Mouse (Mus musculus): ENCODE measurements around the gene Cbfa2t2.

Cbfa2t2 gene

GRCm38 (mm10) chr2:154436458-154437190, at the start of gene Cbfa2t2:
Gene Cbfa2t2 (plus strand): TSS chr2:154436481.
- no peak for DNase-seq (ENCODE audit: low spot score)

DNA sequence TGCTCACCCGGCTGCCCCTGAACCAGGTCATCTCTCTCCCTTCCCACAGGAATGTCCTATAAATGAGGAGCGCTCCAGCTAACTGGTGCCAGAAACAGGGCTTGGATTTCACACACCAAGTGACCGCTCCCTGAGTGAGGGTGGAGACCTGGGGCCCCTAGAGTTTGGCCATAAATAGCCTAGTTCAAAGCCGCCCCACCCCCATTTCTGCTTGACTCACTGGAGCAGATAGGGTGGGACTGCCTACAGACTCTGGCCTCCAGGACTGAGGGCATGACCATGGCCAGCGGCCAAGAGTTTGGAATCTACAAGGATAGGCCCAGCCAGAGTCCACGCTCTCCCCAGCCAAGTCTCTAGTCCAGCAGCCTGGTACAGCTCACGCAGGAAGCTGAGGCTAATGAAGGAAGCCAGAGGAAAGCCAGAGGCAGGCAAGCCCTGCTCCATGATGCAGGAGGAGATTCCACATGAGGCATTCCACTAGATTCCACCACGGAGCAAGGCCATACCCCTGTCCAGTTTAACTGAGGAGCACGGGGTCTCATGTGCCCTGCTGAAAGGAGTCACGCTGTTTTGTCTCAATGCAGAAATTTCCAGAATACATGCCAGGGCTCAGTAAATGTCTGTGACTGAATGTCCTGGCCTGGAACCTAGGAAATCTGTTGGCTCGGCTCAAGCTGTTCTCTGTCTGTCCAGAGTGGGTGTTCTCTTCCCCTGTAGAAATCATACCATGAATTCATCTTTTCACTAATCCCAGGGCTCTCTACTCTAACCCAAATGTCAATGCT, 45.9 kb upstream of the Cbfa2t2 start:
- DNase-seq (ENCODE audit: low spot score), result no peak

GRCm38 (mm10) chr2:154394602-154395001, 41.7 kb upstream of the Cbfa2t2 start:
- DNase-seq (ENCODE audit: low spot score), result no peak

GRCm38 (mm10) chr2:154396529-154396928, 39.8 kb upstream of the Cbfa2t2 start:
- DNase-seq (ENCODE audit: low spot score), result no peak

DNA sequence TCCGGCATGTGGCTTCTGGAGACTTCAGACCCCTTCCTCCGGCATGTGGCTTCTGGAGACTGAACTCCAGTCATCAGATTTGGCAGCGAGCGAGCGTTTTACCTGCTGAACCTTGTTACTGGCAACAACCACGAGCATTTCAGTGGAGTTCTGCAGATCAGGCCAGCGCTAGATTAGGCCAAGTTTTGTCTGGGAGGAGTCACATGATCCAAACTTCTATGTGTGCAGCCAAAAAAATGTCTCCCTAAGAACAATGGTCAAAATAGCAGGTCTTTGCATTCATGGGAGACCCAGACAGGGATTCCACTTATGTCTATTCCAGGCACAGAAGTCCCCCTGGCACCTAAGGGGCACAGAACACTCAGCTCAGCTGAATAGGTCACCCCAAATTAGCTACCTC, 38.0 kb upstream of the Cbfa2t2 start:
- no peak for DNase-seq (ENCODE audit: low spot score)

DNA sequence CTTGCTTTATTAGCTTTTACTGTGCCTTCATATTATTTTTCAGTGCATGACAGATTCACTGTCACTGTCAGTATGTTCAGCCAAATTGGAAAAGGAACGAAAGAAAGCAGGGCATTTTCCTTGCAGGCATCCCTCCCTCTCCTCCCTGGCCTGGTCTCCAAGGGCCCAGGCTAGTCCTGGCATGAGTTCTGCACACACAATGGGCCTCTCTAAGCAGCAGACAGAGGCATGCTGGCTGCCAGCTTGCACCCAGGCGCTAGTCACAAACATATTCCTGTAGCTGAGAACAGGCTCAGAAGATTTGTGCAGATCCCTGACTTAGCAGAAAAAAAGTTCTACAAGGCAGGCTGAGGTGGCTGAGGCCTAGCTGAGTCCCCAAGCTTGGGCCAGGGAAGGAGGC, 37.0 kb upstream of the Cbfa2t2 start:
- DNase-seq (ENCODE audit: low spot score), result no peak

GRCm38 (mm10) chr2:154401976-154402375, 34.3 kb upstream of the Cbfa2t2 start:
- no peak for DNase-seq (ENCODE audit: low spot score)

GRCm38 (mm10) chr2:154402811-154403210, 33.5 kb upstream of the Cbfa2t2 start:
- no peak for DNase-seq (ENCODE audit: low spot score)

DNA sequence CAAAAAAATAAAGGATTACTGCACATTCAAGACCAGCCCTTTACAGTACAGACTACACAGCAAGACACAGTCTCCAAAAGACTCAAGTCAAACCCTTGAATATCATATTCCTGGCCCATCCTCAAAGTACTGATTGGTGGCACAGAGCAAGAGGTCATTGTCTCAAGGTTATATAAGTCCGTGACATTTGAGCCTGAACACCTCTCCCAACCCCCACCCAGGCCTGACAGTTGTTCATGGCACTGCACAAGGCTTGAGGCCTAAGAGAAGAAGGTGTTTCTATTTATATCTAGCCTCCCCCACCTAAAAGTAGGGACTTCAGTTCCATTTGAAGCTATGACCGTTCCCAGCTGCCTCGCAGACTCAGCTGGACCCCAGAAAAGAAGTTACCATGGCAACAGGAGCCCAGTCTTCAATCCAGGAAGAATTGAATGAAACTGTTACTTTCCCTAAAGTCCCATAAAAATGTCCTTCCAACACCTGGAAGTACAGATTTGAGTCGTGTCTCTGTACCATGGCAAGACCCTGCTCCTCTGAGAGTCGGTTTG, 30.8 kb upstream of the Cbfa2t2 start:
- no peak for DNase-seq (ENCODE audit: low spot score)

DNA sequence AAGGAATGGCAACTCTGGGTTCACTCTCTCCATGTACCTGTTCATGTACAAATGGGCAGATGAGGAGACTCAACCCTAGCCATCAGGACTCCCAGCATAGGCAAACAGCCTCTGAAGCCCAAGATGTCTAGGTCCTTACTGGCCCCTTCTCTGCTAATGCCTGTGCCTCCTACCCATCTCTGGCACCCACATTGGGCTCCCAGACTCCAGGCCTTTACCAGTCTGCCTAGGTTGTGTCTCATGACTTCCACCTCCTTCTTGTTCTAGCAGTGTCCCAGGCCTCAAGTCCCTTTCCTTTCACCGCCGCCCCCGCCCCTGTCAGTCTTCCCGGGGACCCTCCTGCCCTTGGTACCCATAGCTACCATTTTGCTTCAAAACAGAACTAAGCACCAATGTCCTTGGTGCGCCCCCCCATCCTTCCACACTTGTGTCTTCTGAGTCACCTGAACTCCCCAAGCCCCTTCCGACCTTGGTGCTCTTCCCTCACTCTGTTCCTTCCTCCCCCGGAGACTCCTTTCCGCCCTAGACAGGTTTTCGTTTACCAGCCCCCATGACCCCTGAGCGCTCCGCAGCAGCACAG, 29.1 kb upstream of the Cbfa2t2 start:
- DNase-seq (ENCODE audit: low spot score), result no peak

GRCm38 (mm10) chr2:154407643-154408445, 28.4 kb upstream of the Cbfa2t2 start, which contains the start of gene Snta1:
Gene Snta1 (minus strand): TSS chr2:154408099.
- peak; percentile 70 for DNase-seq (ENCODE audit: low spot score)

- DNase-seq (ENCODE audit: low spot score), result no peak
Measured at GRCm38 (mm10) chr2:154410355-154410754, 25.9 kb upstream of the Cbfa2t2 start.

DNA sequence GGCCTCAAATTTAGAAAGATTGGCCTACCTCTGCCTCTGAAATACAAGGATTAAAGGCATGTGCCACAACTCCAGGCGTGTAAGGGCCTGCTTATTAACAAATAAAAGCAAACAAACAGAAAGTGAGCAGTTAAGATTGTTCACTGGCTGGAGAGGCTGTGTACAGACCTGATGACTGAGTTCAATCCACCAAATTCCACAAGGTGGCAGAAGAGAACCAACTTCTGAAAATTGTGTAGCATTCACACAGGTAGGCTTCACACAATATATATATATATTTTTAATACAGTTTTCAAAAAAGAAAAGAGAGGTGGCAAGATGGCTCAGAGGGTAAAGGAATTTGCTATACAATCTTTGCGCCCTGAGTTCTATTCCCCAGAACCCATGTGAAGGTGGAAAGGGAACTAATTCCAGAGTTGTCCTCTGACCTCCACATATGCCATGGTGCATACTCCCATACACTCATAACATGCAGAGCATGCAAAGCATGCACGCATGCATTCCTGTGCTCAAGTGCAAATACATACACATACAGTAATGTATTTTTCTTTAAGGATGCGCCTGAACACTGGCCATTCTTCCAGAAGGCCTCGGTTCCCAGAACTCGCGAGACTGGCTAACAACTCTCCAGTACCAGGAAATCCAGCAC, 24.1 kb upstream of the Cbfa2t2 start:
- no peak for DNase-seq (ENCODE audit: low spot score)

- no peak for DNase-seq (ENCODE audit: low spot score)
Measured at GRCm38 (mm10) chr2:154417107-154417506, 19.2 kb upstream of the Cbfa2t2 start.

DNA sequence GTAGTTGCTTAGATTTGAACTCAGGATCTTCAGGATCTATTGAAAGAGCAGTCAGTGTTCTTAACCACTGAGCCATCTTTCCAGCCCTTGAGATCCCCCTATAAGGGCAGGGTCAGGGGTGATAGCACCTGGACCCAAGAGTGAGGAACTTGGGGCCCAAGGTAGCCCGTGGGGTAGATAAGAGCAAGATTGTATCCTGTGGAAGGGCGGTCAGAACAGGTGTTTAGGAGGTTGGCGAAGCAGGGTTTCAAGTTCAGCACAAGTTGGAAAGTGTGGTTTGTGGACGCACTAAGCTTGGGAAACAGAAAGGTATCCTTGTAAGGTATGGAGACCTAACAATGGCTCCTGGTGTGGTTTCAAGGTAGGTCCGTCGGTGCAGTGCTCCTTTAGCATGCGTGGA, 18.3 kb upstream of the Cbfa2t2 start:
- DNase-seq (ENCODE audit: low spot score), result no peak

GRCm38 (mm10) chr2:154419631-154420515, 16.4 kb upstream of the Cbfa2t2 start:
- DNase-seq (ENCODE audit: low spot score), result no peak

GRCm38 (mm10) chr2:154420942-154421731, 15.1 kb upstream of the Cbfa2t2 start:
- DNase-seq (ENCODE audit: low spot score), result no peak

- DNase-seq (ENCODE audit: low spot score), result no peak
Measured at GRCm38 (mm10) chr2:154422181-154422580, 14.1 kb upstream of the Cbfa2t2 start.

DNA sequence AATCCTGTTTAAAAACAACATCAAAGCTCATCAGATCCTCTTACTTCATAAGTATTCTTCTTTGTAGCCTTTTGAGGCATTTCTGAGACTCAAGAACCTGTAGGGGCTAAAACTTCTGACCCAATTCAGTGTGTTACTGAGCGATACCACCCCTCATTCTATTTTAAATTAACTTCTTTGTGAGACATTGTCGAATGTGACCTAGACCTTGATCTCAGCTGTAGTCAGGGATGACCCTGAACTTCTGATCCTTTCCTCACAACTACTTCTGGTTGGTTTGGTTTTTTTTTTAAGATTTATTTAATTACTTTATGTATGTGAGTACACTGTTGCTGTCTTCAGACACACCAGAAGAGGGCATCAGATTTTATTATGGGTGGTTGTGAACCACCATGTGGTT, 12.7 kb upstream of the Cbfa2t2 start:
- DNase-seq (ENCODE audit: low spot score), result no peak

DNA sequence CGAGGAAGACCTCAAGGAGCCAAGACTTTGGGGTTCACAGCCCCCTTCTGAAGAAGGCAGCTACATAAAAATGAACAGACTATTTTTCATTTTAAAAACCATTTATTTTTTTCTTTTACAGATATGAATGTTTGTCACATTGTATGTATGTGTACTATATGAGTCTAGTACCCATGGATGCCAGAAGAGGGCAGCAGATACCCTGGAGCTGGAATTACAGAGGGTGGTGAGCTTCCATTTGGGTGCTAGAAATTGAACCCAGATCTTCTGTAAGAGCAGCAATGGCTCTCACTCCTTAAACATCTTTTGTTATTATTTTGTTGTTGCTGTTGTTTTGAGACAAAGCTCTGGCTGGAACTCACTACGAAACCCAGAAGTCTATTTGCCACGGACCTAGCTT, 10.8 kb upstream of the Cbfa2t2 start:
- DNase-seq (ENCODE audit: low spot score), result no peak
